Mouse (Mus musculus) urinary bladder, postnatal 4 days (tissue): ENCODE data around the gene Kcnma1.

Source experiments
- DNase-seq, 2 experiments: peaks; one replicate each; pipeline ENCODE4 v3.0.0; 2021 to 2022; ENCODE audit warnings: low spot score in 2 of 2

Kcnma1 gene

GRCm38 (mm10) chr14:23531735-23532525 is 482.4 kb downstream of the Kcnma1 start:
- DNase-seq, result no peak

GRCm38 (mm10) chr14:23529720-23530119 is 484.6 kb downstream of the Kcnma1 start:
- DNase-seq, result peak in 1 of 2 experiments; percentile 38

GRCm38 (mm10) chr14:23529229-23529628 is 485.1 kb downstream of the Kcnma1 start:
- no peak for DNase-seq

GRCm38 (mm10) chr14:23525910-23526309 is 488.4 kb downstream of the Kcnma1 start:
- DNase-seq, result no peak

GRCm38 (mm10) chr14:23523825-23524491 is 490.3 kb downstream of the Kcnma1 start:
- DNase-seq, result no peak

- DNase-seq, result peak in 1 of 2 experiments; percentile 36
Measured at GRCm38 (mm10) chr14:23522606-23523159, 491.6 kb downstream of the Kcnma1 start.

- DNase-seq, result no peak
Measured at GRCm38 (mm10) chr14:23521080-23521684, 493.1 kb downstream of the Kcnma1 start.

- DNase-seq, result no peak
Measured at GRCm38 (mm10) chr14:23517374-23517773, 496.9 kb downstream of the Kcnma1 start.

GRCm38 (mm10) chr14:23509792-23510191 is 504.5 kb downstream of the Kcnma1 start:
- DNase-seq, result no peak

- no peak for DNase-seq
Measured at GRCm38 (mm10) chr14:23502236-23502790, 512.0 kb downstream of the Kcnma1 start.

- no peak for DNase-seq
Measured at GRCm38 (mm10) chr14:23496801-23497200, 517.5 kb downstream of the Kcnma1 start.

GRCm38 (mm10) chr14:23496236-23496740 is 518.0 kb downstream of the Kcnma1 start:
- no peak for DNase-seq

GRCm38 (mm10) chr14:23494496-23494800 is 519.8 kb downstream of the Kcnma1 start:
- peak in 1 of 2 experiments; percentile 42 for DNase-seq

GRCm38 (mm10) chr14:23493750-23494495 is 520.4 kb downstream of the Kcnma1 start:
- DNase-seq, result no peak

GRCm38 (mm10) chr14:23492581-23493360 is 521.5 kb downstream of the Kcnma1 start:
- no peak for DNase-seq

- DNase-seq, result no peak
Measured at GRCm38 (mm10) chr14:23491359-23491758, 522.9 kb downstream of the Kcnma1 start.

GRCm38 (mm10) chr14:23486687-23487086 is 527.6 kb downstream of the Kcnma1 start:
- DNase-seq, result no peak

- no peak for DNase-seq
Measured at GRCm38 (mm10) chr14:23485802-23486500, 528.3 kb downstream of the Kcnma1 start.

GRCm38 (mm10) chr14:23475129-23475528 is 539.2 kb downstream of the Kcnma1 start:
- DNase-seq, result no peak

GRCm38 (mm10) chr14:23470071-23470470 is 544.2 kb downstream of the Kcnma1 start:
- no peak for DNase-seq
